Mouse (Mus musculus): ENCODE results near the gene Vmp1. TPM values are rescaled to one million over a fixed set of nuclear protein-coding genes. Genes with fewer than 3 reads are reported as not detected.

The Vmp1 gene
- polyA plus RNA-seq, 1 experiment = 30.0 TPM

- Histone ChIP-seq H3K4me1 (ENCODE audit: control insufficient read depth, insufficient read depth, insufficient read length) (peaks cover 38% of the 10 kb centered on the region), H3K36me3 (ENCODE audit: control insufficient read depth, insufficient read depth, low read length) (no peaks in the 10 kb centered on the region), H3K4me3 (ENCODE audit: extremely low read depth, insufficient read depth, insufficient read length) (no peak overlapping the region), H3K27me3 (ENCODE audit: control insufficient read depth, insufficient read depth, low read length) (no peaks in the 10 kb centered on the region), H3K27ac (ENCODE audit: insufficient read depth, low read length) (no peak overlapping the region)
- no peak for DNase-seq (ENCODE audit: low read depth in 1 of 2, low spot score in 2 of 2)
- no peak for TF ChIP-seq POLR2A (IDR thresholded peaks at IDR 0.05; ENCODE audit: low read depth, low read length)
- no peak for TF ChIP-seq CTCF (IDR thresholded peaks at IDR 0.05; ENCODE audit: extremely low read depth, insufficient read depth, insufficient read length, insufficient replicate concordance)
- 95% methylated on average over 7 of the region's 7 CpGs for WGBS
These were observed 107.8 kb downstream of the Vmp1 start for GRCm38 (mm10) chr11:86575632-86576378.

- 76% methylated on average over 2 of the region's 2 CpGs for WGBS
- no peak for TF ChIP-seq POLR2A (IDR thresholded peaks at IDR 0.05; ENCODE audit: low read depth, low read length)
- TF ChIP-seq CTCF (IDR thresholded peaks at IDR 0.05; ENCODE audit: extremely low read depth, insufficient read depth, insufficient read length, insufficient replicate concordance) = no peak
- peaks cover 28% of the 10 kb centered on the region; the same call in 1 of the 2 replicates for H3K4me1 ChIP-seq (ENCODE audit: control insufficient read depth, insufficient read depth, insufficient read length)
- no peak for DNase-seq (ENCODE audit: low read depth in 1 of 2, low spot score in 2 of 2)
- H3K27me3 ChIP-seq (ENCODE audit: control insufficient read depth, insufficient read depth, low read length) = no peaks in the 10 kb centered on the region
- no peaks in the 10 kb centered on the region for H3K36me3 ChIP-seq (ENCODE audit: control insufficient read depth, insufficient read depth, low read length)
- no peak overlapping the region for H3K27ac ChIP-seq (ENCODE audit: insufficient read depth, low read length)
- H3K4me3 ChIP-seq (ENCODE audit: extremely low read depth, insufficient read depth, insufficient read length) = no peak overlapping the region
These were observed 109.2 kb downstream of the Vmp1 start for GRCm38 (mm10) chr11:86574408-86574807.

- peak overlapping the region; percentile 32; the same call in 1 of the 2 replicates for H3K27ac ChIP-seq (ENCODE audit: insufficient read depth, low read length)
- H3K27me3 ChIP-seq (ENCODE audit: control insufficient read depth, insufficient read depth, low read length) = no peaks in the 10 kb centered on the region
- TF ChIP-seq CTCF (IDR thresholded peaks at IDR 0.05; ENCODE audit: extremely low read depth, insufficient read depth, insufficient read length, insufficient replicate concordance) (no peak), POLR2A (IDR thresholded peaks at IDR 0.05; ENCODE audit: low read depth, low read length) (no peak)
- H3K4me3 ChIP-seq (ENCODE audit: extremely low read depth, insufficient read depth, insufficient read length) = no peak overlapping the region
- no peaks in the 10 kb centered on the region for H3K36me3 ChIP-seq (ENCODE audit: control insufficient read depth, insufficient read depth, low read length)
- peaks cover 21% of the 10 kb centered on the region; the same call in 1 of the 2 replicates for H3K4me1 ChIP-seq (ENCODE audit: control insufficient read depth, insufficient read depth, insufficient read length)
- no peak for DNase-seq (ENCODE audit: low read depth in 1 of 2, low spot score in 2 of 2)
- 71% methylated on average over 6 of the region's 6 CpGs for WGBS
These were observed 109.9 kb downstream of the Vmp1 start for GRCm38 (mm10) chr11:86573646-86574231.

- Histone ChIP-seq H3K27me3 (ENCODE audit: control insufficient read depth, insufficient read depth, low read length) (no peaks in the 10 kb centered on the region), H3K4me3 (ENCODE audit: extremely low read depth, insufficient read depth, insufficient read length) (no peak overlapping the region), H3K4me1 (ENCODE audit: control insufficient read depth, insufficient read depth, insufficient read length) (peaks cover 15% of the 10 kb centered on the region; the same call in 1 of the 2 replicates), H3K36me3 (ENCODE audit: control insufficient read depth, insufficient read depth, low read length) (no peaks in the 10 kb centered on the region), H3K27ac (ENCODE audit: insufficient read depth, low read length) (no peak overlapping the region)
- TF ChIP-seq POLR2A (IDR thresholded peaks at IDR 0.05; ENCODE audit: low read depth, low read length) = no peak
- no peak for TF ChIP-seq CTCF (IDR thresholded peaks at IDR 0.05; ENCODE audit: extremely low read depth, insufficient read depth, insufficient read length, insufficient replicate concordance)
- DNase-seq (ENCODE audit: low read depth in 1 of 2, low spot score in 2 of 2) = no peak
- WGBS = 42% methylated on average over 2 of the region's 2 CpGs
These were observed 111.0 kb downstream of the Vmp1 start for GRCm38 (mm10) chr11:86572623-86573022.

GRCm38 (mm10) chr11:86571871-86572270 lies 111.8 kb downstream of the Vmp1 start:
- no peak overlapping the region for H3K27ac ChIP-seq (ENCODE audit: insufficient read depth, low read length)
- 81% methylated on average over 4 of the region's 4 CpGs for WGBS
- H3K27me3 ChIP-seq (ENCODE audit: control insufficient read depth, insufficient read depth, low read length) = no peaks in the 10 kb centered on the region
- no peak overlapping the region for H3K4me3 ChIP-seq (ENCODE audit: extremely low read depth, insufficient read depth, insufficient read length)
- no peak for DNase-seq (ENCODE audit: low read depth in 1 of 2, low spot score in 2 of 2)
- TF ChIP-seq POLR2A (IDR thresholded peaks at IDR 0.05; ENCODE audit: low read depth, low read length) (no peak), CTCF (IDR thresholded peaks at IDR 0.05; ENCODE audit: extremely low read depth, insufficient read depth, insufficient read length, insufficient replicate concordance) (no peak)
- H3K4me1 ChIP-seq (ENCODE audit: control insufficient read depth, insufficient read depth, insufficient read length) = peaks cover 8% of the 10 kb centered on the region; the same call in 1 of the 2 replicates
- H3K36me3 ChIP-seq (ENCODE audit: control insufficient read depth, insufficient read depth, low read length) = peaks cover 1% of the 10 kb centered on the region; the same call in 1 of the 2 replicates

GRCm38 (mm10) chr11:86571047-86571855 lies 112.4 kb downstream of the Vmp1 start:
- peaks cover 3% of the 10 kb centered on the region; the same call in 1 of the 2 replicates for H3K4me1 ChIP-seq (ENCODE audit: control insufficient read depth, insufficient read depth, insufficient read length)
- no peaks in the 10 kb centered on the region for H3K27me3 ChIP-seq (ENCODE audit: control insufficient read depth, insufficient read depth, low read length)
- no peak for DNase-seq (ENCODE audit: low read depth in 1 of 2, low spot score in 2 of 2)
- TF ChIP-seq POLR2A (IDR thresholded peaks at IDR 0.05; ENCODE audit: low read depth, low read length) = no peak
- no peak for TF ChIP-seq CTCF (IDR thresholded peaks at IDR 0.05; ENCODE audit: extremely low read depth, insufficient read depth, insufficient read length, insufficient replicate concordance)
- no peak overlapping the region for H3K27ac ChIP-seq (ENCODE audit: insufficient read depth, low read length)
- H3K4me3 ChIP-seq (ENCODE audit: extremely low read depth, insufficient read depth, insufficient read length) = no peak overlapping the region
- WGBS = 82% methylated on average over 15 of the region's 15 CpGs
- H3K36me3 ChIP-seq (ENCODE audit: control insufficient read depth, insufficient read depth, low read length) = peaks cover 1% of the 10 kb centered on the region; the same call in 1 of the 2 replicates
